Mouse (Mus musculus) G1E (cell line): ENCODE results near the gene Med7.

Experiments
- CTCF ChIP-seq: IDR thresholded peaks from 2 replicates; pipeline ENCODE4 v1.5.1; 2012; ENCODE audit warnings: low read depth, low read length, inconsistent platforms, mixed read lengths
- GATA2 ChIP-seq: IDR thresholded peaks from 2 replicates; pipeline ENCODE4 v1.6.1; 2012; ENCODE audit warnings: low read depth, low read length, inconsistent platforms, borderline replicate concordance
- TAL1 ChIP-seq: conservative IDR thresholded peaks from 2 replicates; pipeline ENCODE4 v1.6.1; 2012; ENCODE audit warnings: low read depth, low read length, inconsistent platforms, mixed read lengths

DNA sequence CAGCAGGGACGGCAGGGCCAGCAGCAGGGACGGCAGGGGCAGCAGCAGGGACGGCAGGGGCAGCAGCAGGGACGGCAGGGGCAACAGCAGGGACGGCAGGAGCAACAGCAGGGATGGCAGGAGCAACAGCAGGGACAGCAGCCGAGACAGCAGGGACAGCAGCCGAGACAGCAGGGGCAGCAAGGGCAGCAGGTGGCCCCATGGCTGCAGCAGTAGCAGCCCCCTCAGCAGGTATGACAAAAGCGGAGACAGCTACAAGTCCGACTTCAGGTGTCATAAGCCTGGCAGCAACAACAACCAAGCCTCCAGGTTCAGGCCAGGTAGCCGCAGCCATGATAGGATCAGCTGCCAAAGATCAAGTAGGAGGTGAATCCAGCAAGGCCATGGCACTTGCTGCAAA lies 30.0 kb upstream of the Med7 start:
- TF ChIP-seq CTCF (no peak), TAL1 (no peak), GATA2 (no peak)
